Mouse (Mus musculus): Measurements from ENCODE around the gene Ccdc61.

Gene Ccdc61

GRCm38 (mm10) chr7:18910241-18910831 lies at the start of gene Ccdc61:
Gene Ccdc61, minus strand, starts transcription at chr7:18910415.
- ATAC-seq (ENCODE audit: low TSS enrichment): peak; percentile 99

GRCm38 (mm10) chr7:18959446-18959845 lies 49.2 kb upstream of the Ccdc61 start:
- no peak for ATAC-seq (ENCODE audit: low TSS enrichment)

- ATAC-seq (ENCODE audit: low TSS enrichment): no peak
Measured at GRCm38 (mm10) chr7:18958384-18958766, 48.2 kb upstream of the Ccdc61 start.

GRCm38 (mm10) chr7:18957569-18958383 lies 47.6 kb upstream of the Ccdc61 start:
- peak; percentile 48 for ATAC-seq (ENCODE audit: low TSS enrichment)

- ATAC-seq (ENCODE audit: low TSS enrichment): no peak
Measured at GRCm38 (mm10) chr7:18951397-18951796, 41.2 kb upstream of the Ccdc61 start.

- no peak for ATAC-seq (ENCODE audit: low TSS enrichment)
Measured at GRCm38 (mm10) chr7:18950523-18951315, 40.5 kb upstream of the Ccdc61 start.

- ATAC-seq (ENCODE audit: low TSS enrichment): peak; percentile 59
Measured at GRCm38 (mm10) chr7:18949781-18950522, 39.7 kb upstream of the Ccdc61 start.

GRCm38 (mm10) chr7:18948151-18948550 lies 37.9 kb upstream of the Ccdc61 start:
- ATAC-seq (ENCODE audit: low TSS enrichment): no peak

- ATAC-seq (ENCODE audit: low TSS enrichment): no peak
Measured at GRCm38 (mm10) chr7:18942815-18943214, 32.6 kb upstream of the Ccdc61 start.

- peak; percentile 75 for ATAC-seq (ENCODE audit: low TSS enrichment)
Measured at GRCm38 (mm10) chr7:18942376-18942775, 32.2 kb upstream of the Ccdc61 start.

GRCm38 (mm10) chr7:18927759-18928158 lies 17.5 kb upstream of the Ccdc61 start:
- ATAC-seq (ENCODE audit: low TSS enrichment): no peak

- ATAC-seq (ENCODE audit: low TSS enrichment): no peak
Measured at GRCm38 (mm10) chr7:18926911-18927310, 16.7 kb upstream of the Ccdc61 start.

GRCm38 (mm10) chr7:18926041-18926790 lies 16.0 kb upstream of the Ccdc61 start:
- ATAC-seq (ENCODE audit: low TSS enrichment): no peak

GRCm38 (mm10) chr7:18925162-18925938 lies 15.1 kb upstream of the Ccdc61 start, which contains the start of gene Nova2:
Gene Nova2, plus strand, starts transcription at chr7:18925888.
- peak; percentile 32 for ATAC-seq (ENCODE audit: low TSS enrichment)

GRCm38 (mm10) chr7:18924321-18924720 lies 14.1 kb upstream of the Ccdc61 start:
- no peak for ATAC-seq (ENCODE audit: low TSS enrichment)

GRCm38 (mm10) chr7:18923711-18924191 lies 13.5 kb upstream of the Ccdc61 start:
- no peak for ATAC-seq (ENCODE audit: low TSS enrichment)

- peak; percentile 1 for ATAC-seq (ENCODE audit: low TSS enrichment)
Measured at GRCm38 (mm10) chr7:18923267-18923666, 13.1 kb upstream of the Ccdc61 start.

- ATAC-seq (ENCODE audit: low TSS enrichment): peak; percentile 38
Measured at GRCm38 (mm10) chr7:18922807-18923206, 12.6 kb upstream of the Ccdc61 start.

GRCm38 (mm10) chr7:18921069-18921468 lies 10.9 kb upstream of the Ccdc61 start:
- peak; percentile 63 for ATAC-seq (ENCODE audit: low TSS enrichment)

GRCm38 (mm10) chr7:18917931-18918330 lies 7.7 kb upstream of the Ccdc61 start:
- no peak for ATAC-seq (ENCODE audit: low TSS enrichment)

All from frontal cortex, adult (tissue).